Mouse (Mus musculus) G1E-ER4 (cell line): Measurements from ENCODE around the gene Rps28. TPM values are rescaled to one million over a fixed set of nuclear protein-coding genes. Genes with fewer than 3 reads are reported as not detected.

Experiments
- GATA1 ChIP-seq: IDR thresholded peaks from one replicate; pipeline ENCODE4 v1.8.0; 2012; ENCODE audit warnings: low read length, inconsistent platforms
- polyA plus RNA-seq: library from polyadenylated mRNA; stranded (reverse); fragments of >175 nt; gene quantifications from 2 replicates; pipeline ENCODE4 v1.2.3, GENCODE M21; 2012

The Rps28 gene
- polyA plus RNA-seq, 1 experiment, result 1,425 TPM

DNA sequence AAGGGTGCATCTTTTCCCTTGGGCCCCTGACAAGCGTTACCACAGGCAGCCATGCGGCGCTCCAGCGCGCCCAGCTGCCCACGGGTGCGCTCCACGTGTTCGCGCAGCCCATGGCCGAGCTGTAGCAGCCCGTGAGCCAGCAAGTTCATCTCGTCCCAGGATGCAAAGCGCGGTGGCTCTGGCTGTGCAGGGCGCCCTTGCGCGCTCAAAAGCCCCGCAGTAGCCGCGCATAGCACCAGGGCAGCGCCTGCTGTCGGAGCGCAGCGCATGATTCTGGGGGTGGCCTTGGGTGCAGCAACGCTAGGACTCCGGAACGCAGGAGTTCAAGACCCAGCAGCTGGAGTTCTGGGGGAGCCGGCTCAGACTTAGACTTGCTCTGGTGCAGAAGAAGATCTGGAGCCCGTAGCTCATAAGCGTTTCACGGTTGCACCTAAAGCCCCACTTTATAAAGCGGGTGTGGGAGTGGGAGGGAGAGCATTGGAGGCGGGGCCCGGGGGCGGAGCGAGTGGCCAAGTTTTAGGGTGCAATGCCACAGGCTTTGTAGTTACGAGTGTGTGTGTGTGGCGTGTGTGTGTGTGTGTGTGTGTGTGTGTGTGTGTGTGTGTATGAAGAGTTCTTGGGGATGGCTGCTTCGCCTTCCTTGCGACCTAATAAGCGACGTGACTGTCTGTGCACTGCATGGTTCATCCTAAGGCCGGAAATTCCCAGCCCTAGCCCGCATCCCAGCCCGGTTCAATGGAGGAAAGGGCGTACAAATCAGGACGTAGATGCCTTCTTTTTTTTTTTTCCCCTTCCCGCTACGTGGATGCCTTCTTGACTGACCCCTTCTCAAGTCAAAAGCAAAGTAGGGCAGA, 43.0 kb downstream of the Rps28 start, which contains the start of gene Angptl4:
Gene Angptl4, minus strand, starts transcription at position 707 of the 854 bp plus-strand sequence.
- TF ChIP-seq GATA1, result no peak

DNA sequence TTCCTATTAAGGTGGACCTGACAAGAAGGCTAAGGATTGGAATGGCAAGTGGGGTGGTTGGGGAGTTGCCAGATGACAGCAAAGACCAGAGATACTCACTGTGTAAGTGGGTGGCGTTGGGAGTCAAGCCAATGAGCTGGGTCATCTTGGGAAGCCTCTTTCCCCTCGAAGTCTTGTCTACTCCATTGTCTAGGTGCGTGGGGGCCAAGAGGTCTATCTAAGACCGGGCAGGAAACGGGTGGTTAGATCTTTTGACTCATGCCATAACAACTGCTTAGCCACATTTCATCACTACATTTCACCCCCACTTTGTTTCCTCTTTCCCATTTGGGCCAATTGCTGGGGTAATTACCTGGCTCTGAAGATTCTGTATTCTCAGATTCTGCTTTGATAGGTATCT, 43.9 kb downstream of the Rps28 start:
- no peak for TF ChIP-seq GATA1

DNA sequence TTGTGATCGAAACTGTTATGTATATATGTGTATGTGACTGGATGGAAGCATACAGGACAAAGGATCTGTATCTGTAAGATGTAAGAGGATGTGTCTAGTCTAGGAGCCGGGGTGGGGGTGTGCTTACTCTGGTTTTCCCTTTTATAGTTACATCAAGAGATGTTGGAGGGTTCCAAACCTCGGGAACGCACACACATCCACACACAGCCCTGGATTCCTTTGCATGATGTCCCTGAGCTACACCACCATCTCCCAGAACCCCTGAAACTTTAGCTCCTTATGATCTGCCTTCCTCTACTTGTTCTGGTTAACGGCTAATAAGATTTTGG, 44.4 kb downstream of the Rps28 start:
- no peak for TF ChIP-seq GATA1

DNA sequence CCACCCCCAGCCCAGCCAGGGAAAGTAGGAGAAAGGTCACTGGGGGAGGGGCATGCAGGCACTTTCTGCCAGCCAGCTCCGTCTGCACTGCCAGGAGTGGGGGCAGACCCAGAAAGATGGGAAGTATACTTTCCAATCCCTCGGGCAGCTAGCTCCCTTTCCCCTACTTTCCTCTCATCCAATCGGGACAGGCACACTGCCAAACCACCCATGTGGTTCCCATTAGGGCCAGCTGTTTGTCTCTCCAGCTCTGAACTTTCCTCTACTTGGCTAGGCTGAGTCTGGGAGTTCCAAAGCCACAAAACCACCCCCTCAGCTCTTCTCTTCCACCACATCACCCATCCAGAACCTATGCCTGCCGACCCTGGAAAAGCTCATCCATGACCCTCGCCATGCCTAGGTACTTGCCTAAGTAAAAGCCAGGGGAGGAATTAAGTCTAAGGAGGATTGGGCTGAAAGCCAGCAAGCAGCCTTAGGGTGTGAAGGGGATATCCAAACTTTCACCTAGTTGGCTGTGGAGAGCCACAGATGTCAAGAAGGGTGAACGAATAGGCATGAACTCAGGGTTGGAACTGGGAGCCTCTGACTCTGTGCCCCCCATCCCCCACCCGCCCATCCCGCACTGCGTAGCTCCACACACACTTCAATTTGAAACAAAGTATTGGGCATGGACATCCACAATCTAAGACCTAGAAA, 44.9 kb downstream of the Rps28 start:
- TF ChIP-seq GATA1, result no peak

DNA sequence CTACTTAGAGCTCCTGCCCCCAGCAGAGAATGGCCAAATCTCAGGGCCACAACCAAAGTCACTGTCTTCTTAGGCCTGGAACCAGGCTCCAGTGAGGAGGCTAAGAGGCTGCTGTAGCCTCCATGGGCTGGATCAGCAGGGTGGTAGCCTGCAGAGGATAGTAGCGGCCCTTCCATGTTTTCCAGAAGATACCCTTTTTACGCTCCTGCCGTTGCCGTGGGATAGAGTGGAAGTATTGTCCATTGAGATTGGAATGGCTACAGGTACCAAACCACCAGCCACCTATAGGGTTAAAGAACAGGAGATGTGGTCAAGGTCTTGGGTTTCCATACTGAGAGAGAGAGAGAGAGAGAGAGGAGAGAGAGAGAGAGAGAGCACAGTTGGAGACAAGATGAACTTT, 49.1 kb downstream of the Rps28 start:
- no peak for TF ChIP-seq GATA1

DNA sequence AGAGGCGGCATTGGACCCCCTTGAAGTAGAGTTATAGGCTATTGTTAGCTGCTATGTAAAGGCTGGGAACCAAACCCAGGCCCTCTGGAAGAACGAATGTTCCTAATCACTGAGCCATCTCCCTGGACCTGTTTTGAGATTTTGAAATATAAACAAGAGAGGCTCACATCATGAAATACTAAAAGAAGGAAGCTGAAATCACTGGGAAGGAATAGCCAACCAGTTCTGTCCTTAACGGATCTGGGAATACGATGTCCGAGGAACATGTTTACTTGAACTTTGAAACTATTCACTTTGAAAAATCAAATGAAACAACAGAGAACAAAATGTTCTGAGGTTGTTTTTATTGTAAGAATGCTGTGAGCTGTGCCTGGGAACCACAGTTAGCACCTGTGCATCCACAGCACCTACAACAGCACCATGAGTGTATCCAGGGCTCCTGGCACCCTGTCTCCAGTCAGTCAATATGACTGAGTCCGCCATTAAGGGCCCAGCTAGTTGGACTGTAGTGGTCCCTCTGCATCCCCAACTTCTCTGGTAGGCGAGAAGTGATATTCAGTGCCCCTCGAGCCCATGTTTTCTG, 49.7 kb downstream of the Rps28 start:
- no peak for TF ChIP-seq GATA1

DNA sequence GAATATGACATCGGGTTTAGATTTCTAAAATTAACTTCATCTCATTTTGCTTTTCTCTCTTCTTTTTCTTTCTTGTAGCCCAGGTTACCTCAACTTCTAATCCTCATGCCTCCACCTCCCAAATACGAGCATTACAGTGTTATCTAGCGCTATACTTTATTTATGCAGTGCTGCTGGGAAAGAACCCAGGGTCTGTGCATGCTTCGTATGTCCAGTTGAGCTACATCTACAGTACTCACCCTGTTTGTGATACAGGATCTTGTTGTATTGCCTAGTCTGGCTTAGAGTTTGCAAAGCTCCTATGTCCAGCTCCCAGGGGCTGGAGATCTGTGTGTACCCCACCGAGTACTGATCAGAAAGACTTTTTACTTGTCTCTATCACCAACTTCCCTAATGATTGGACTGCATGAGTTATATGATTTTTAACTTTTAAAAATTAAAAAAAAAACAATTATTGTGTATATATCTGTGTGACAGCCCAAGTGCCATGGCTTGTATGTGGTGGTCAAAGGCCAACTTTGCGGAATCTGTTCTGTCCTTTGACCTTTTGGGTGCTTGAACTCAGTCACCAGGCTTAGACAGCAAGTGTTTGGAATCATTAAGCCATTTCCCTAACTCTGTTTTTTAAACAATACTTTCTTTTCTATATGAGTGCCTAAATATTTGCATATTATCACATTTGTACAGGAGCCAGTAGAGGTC, 50.3 kb downstream of the Rps28 start:
- TF ChIP-seq GATA1, result no peak

DNA sequence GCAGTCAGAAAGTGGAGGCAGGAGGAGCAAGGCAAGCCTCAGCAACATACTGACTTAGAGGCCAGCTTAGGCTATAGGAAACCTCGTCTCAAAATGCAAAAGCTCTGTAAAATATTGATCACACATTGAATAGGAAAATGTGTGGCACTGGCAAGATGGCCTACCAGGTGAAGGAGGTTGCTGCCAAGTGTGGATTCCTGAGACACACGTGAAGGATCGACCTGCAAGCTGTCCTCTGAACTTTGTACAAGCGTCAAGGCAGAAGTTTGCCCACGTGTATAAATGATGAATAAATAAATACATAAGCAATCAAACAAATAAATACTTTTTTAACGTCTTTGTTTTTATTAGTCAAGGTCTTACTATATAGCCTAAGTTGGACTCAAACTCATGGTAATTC, 50.9 kb downstream of the Rps28 start:
- TF ChIP-seq GATA1, result no peak

DNA sequence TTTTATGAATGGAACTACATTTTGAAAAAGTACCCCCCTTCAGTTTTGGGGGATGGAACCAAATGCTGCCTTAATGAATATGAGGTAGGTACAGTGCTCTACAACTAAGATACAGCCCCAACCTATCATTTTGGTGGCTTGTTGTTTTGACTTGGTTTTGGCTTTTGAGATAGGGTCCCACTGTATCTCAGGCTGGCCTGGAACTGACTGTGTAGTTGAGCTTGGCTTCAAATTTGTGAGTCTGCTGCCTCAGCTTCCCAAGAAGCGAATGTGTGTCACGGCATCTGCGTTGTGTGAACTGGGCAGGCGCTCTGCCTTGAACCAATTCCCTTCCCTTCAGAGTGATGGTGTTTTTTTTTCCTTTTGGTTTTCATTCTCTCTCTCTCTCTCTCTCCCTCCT, 52.7 kb downstream of the Rps28 start:
- TF ChIP-seq GATA1, result no peak

Other genes starting within 250 kb of the Rps28 start
- 134 and 140 TPM in 2 replicates for gene Zfp414, start 195.5 kb downstream of the Rps28 start, polyA plus RNA-seq
- gene Pram1, start 186.5 kb downstream of the Rps28 start, polyA plus RNA-seq, result not detected in 2 replicates
- 1,122 and 1,843 TPM in 2 replicates for gene Hnrnpm, start 137.7 kb downstream of the Rps28 start, polyA plus RNA-seq
- 19.8 and 42.0 TPM in 2 replicates for gene March2, start 105.9 kb downstream of the Rps28 start, polyA plus RNA-seq
- gene Rab11b, start 64.0 kb downstream of the Rps28 start, polyA plus RNA-seq, result 99.8 and 157 TPM in 2 replicates
- not detected in 2 replicates for gene Angptl4, start 42.7 kb downstream of the Rps28 start, polyA plus RNA-seq
- 6.9 and 7.2 TPM in 2 replicates for gene Kank3, start 14.0 kb downstream of the Rps28 start, polyA plus RNA-seq
- 678 and 952 TPM in 2 replicates for gene Ndufa7, start within 50 bp of the Rps28 start, polyA plus RNA-seq
- 9.3 and 14.4 TPM in 2 replicates for gene Cd320, start 18.5 kb upstream of the Rps28 start, polyA plus RNA-seq
- not detected in 2 replicates for gene Gm7029, start 49.3 kb upstream of the Rps28 start, polyA plus RNA-seq
- gene Kifc1, start 66.1 kb upstream of the Rps28 start, polyA plus RNA-seq, result 88.1 and 95.0 TPM in 2 replicates
- not detected in 2 replicates for gene Platr17, start 80.6 kb upstream of the Rps28 start, polyA plus RNA-seq
- 57.5 and 59.5 TPM in 2 replicates for gene Daxx, start 84.9 kb upstream of the Rps28 start, polyA plus RNA-seq
- 77.2 and 82.0 TPM in 2 replicates for gene Tapbp, start 91.3 kb upstream of the Rps28 start, polyA plus RNA-seq
- 49.7 and 50.9 TPM in 2 replicates for gene Zbtb22, start 91.3 kb upstream of the Rps28 start, polyA plus RNA-seq
- 93.1 and 127 TPM in 2 replicates for gene Rgl2, start 105.0 kb upstream of the Rps28 start, polyA plus RNA-seq
- gene Pfdn6, start 115.8 kb upstream of the Rps28 start, polyA plus RNA-seq, result 358 and 374 TPM in 2 replicates
- 165 and 186 TPM in 2 replicates for gene Wdr46, start 116.1 kb upstream of the Rps28 start, polyA plus RNA-seq
- gene B3galt4, start 126.9 kb upstream of the Rps28 start, polyA plus RNA-seq, result 11.6 and 14.2 TPM in 2 replicates
- gene Vps52, start 131.2 kb upstream of the Rps28 start, polyA plus RNA-seq, result 64.7 and 68.2 TPM in 2 replicates
- 364 and 1,526 TPM in 2 replicates for gene Rps18, start 131.4 kb upstream of the Rps28 start, polyA plus RNA-seq
- not detected in 2 replicates for gene H2-K1, start 175.8 kb upstream of the Rps28 start, polyA plus RNA-seq
- gene Ring1, start 200.1 kb upstream of the Rps28 start, polyA plus RNA-seq, result 56.3 and 62.8 TPM in 2 replicates
- 64.0 and 94.1 TPM in 2 replicates for gene H2-Ke6, start 203.5 kb upstream of the Rps28 start, polyA plus RNA-seq
- 98.4 and 100 TPM in 2 replicates for gene Slc39a7, start 207.1 kb upstream of the Rps28 start, polyA plus RNA-seq
- gene Rxrb, start 207.2 kb upstream of the Rps28 start, polyA plus RNA-seq, result 176 and 194 TPM in 2 replicates
- gene Col11a2, start 214.9 kb upstream of the Rps28 start, polyA plus RNA-seq, result 0.96 and 1.5 TPM in 2 replicates